In genomic region chr10:119845705-119846410, GRCm38 (mm10) we compare ENCODE assay signal across 18 mouse cellular contexts.
A peak's percentile ranks its signal among the peaks of the same experiment; 100 is the strongest.
DNase-seq lines count a peak whose midpoint lies in the region; ATAC-seq lines count a peak whose summit lies in the region.
"Had no signal": no experiment of that assay in that cellular context is flagged by ENCODE, and none has a peak within 500 bp of the region (broad histone marks: within the 10 kb centered on the region; RNA-seq: fewer than 3 reads in every experiment).

No protein-coding gene starts in this region.

- H3K9me3 ChIP-seq in hindbrain, embryonic 16.5 days (ENCODE audit: control insufficient read depth, low read length), result no peaks in the 10 kb centered on the region
- H3K9me3 ChIP-seq in hindbrain, embryonic 11.5 days (ENCODE audit: control insufficient read depth, low read length), result no peaks in the 10 kb centered on the region
- no peaks in the 10 kb centered on the region for H3K9me3 ChIP-seq in midbrain, embryonic 13.5 days
- no peaks in the 10 kb centered on the region for H3K9me3 ChIP-seq in midbrain, embryonic 10.5 days (replicated peaks)
- H3K9me3 ChIP-seq in midbrain, embryonic 16.5 days (replicated peaks; ENCODE audit: control insufficient read depth, low read length, poor library complexity, severe bottlenecking), result no peaks in the 10 kb centered on the region
- H3K9me3 ChIP-seq: embryonic facial prominence, embryonic 10.5 days; forebrain, embryonic 13.5 days; heart, embryonic 12.5 days; hindbrain, embryonic 12.5 days had no signal

- no peak overlapping the region for H3K9ac ChIP-seq in hindbrain, embryonic 16.5 days (ENCODE audit: low read depth, low read length)
- no peak overlapping the region for H3K9ac ChIP-seq in hindbrain, embryonic 11.5 days (ENCODE audit: low read depth, low read length)
- no peak overlapping the region for H3K9ac ChIP-seq in midbrain, embryonic 13.5 days (replicated peaks)
- H3K9ac ChIP-seq in midbrain, embryonic 16.5 days (ENCODE audit: low read depth, low read length), result no peak overlapping the region
- H3K9ac ChIP-seq: forebrain, embryonic 13.5 days; heart, embryonic 12.5 days; hindbrain, embryonic 12.5 days had no signal

- WGBS in hindbrain, embryonic 16.5 days, result 72% methylated on average over 11 of the region's 11 CpGs
- 78% methylated on average over 11 of the region's 11 CpGs for WGBS in hindbrain, embryonic 11.5 days
- 73% methylated on average over 11 of the region's 11 CpGs for WGBS in midbrain, embryonic 13.5 days
- 83% methylated on average over 11 of the region's 11 CpGs for WGBS in midbrain, embryonic 10.5 days
- 53% methylated on average over 11 of the region's 11 CpGs for WGBS in midbrain, embryonic 16.5 days

- no peaks in the 10 kb centered on the region for H3K36me3 ChIP-seq in hindbrain, embryonic 16.5 days (ENCODE audit: control insufficient read depth, insufficient read depth, low read length)
- no peaks in the 10 kb centered on the region for H3K36me3 ChIP-seq in hindbrain, embryonic 11.5 days (ENCODE audit: control insufficient read depth, insufficient read depth, low read length)
- no peaks in the 10 kb centered on the region; the same call in 1 of the 2 replicates for H3K36me3 ChIP-seq in midbrain, embryonic 13.5 days
- H3K36me3 ChIP-seq in midbrain, embryonic 10.5 days, result no peaks in the 10 kb centered on the region
- H3K36me3 ChIP-seq in midbrain, embryonic 16.5 days (ENCODE audit: control insufficient read depth, insufficient read depth, low read length), result no peaks in the 10 kb centered on the region
- H3K36me3 ChIP-seq: embryonic facial prominence, embryonic 10.5 days; heart, embryonic 12.5 days; hindbrain, embryonic 12.5 days had no signal

- no peaks in the 10 kb centered on the region; the same call in 1 of the 2 replicates for H3K4me1 ChIP-seq in hindbrain, embryonic 16.5 days (ENCODE audit: control insufficient read depth, insufficient read depth, low read depth, low read length)
- no peaks in the 10 kb centered on the region for H3K4me1 ChIP-seq in hindbrain, embryonic 11.5 days (replicated peaks; ENCODE audit: control insufficient read depth, insufficient read depth, low read length)
- H3K4me1 ChIP-seq in midbrain, embryonic 13.5 days (replicated peaks), result peaks cover 17% of the 10 kb centered on the region
- peaks cover 22% of the 10 kb centered on the region for H3K4me1 ChIP-seq in midbrain, embryonic 10.5 days
- H3K4me1 ChIP-seq in midbrain, embryonic 16.5 days (ENCODE audit: control insufficient read depth, insufficient read depth, low read length), result peaks cover 15% of the 10 kb centered on the region

- ATAC-seq in hindbrain, embryonic 16.5 days, result 0 out of 2 replicates have a peak, but pooled peaks have one; percentile 49
- ATAC-seq in hindbrain, embryonic 11.5 days (ENCODE audit: low FRiP score), result no peak
- peak; percentile 55; the same call in 1 of the 2 replicates for ATAC-seq in midbrain, embryonic 13.5 days
- ATAC-seq in midbrain, embryonic 16.5 days, result peak; percentile 53; the same call in 1 of the 2 replicates
- ATAC-seq: forebrain, embryonic 13.5 days; hindbrain, postnatal 0 days had no signal

- DNase-seq in hindbrain, embryonic 11.5 days (ENCODE audit: low spot score), result no peak
- DNase-seq in midbrain, embryonic 10.5 days (ENCODE audit: low spot score), result no peak
- peak; percentile 32 for DNase-seq in brain, adult 2 months (ENCODE audit: low read depth, low spot score)
- DNase-seq: adrenal gland, adult 2 months; adrenal gland, postnatal 25 days; cerebellum, adult 2 months; cerebellum, postnatal 10 days; gastrocnemius, postnatal 14 days; heart, adult 2 months; heart, postnatal 36 days had no signal

- no peak overlapping the region for H3K4me3 ChIP-seq in hindbrain, embryonic 16.5 days (ENCODE audit: low read length)
- no peak overlapping the region for H3K4me3 ChIP-seq in hindbrain, embryonic 11.5 days (ENCODE audit: low read depth, low read length)
- no peak overlapping the region for H3K4me3 ChIP-seq in midbrain, embryonic 13.5 days (replicated peaks)
- H3K4me3 ChIP-seq in midbrain, embryonic 10.5 days, result no peak overlapping the region
- no peak overlapping the region for H3K4me3 ChIP-seq in midbrain, embryonic 16.5 days (ENCODE audit: low read depth, low read length)
- H3K4me3 ChIP-seq: embryonic facial prominence, embryonic 10.5 days; forebrain, embryonic 13.5 days; heart, adult 2 months; heart, embryonic 12.5 days; hindbrain, embryonic 12.5 days had no signal

- no peak overlapping the region for H3K27ac ChIP-seq in hindbrain, embryonic 16.5 days (ENCODE audit: low read depth, low read length)
- H3K27ac ChIP-seq in hindbrain, embryonic 11.5 days (ENCODE audit: low read depth, low read length), result no peak overlapping the region
- no peak overlapping the region for H3K27ac ChIP-seq in midbrain, embryonic 13.5 days
- H3K27ac ChIP-seq in midbrain, embryonic 10.5 days (replicated peaks), result no peak overlapping the region
- no peak overlapping the region for H3K27ac ChIP-seq in midbrain, embryonic 16.5 days (ENCODE audit: low read length)
- H3K27ac ChIP-seq: embryonic facial prominence, embryonic 10.5 days; forebrain, embryonic 13.5 days; heart, adult 2 months; hindbrain, embryonic 12.5 days; hindbrain, postnatal 0 days had no signal

- H3K4me2 ChIP-seq in hindbrain, embryonic 16.5 days (ENCODE audit: low read length), result no peak overlapping the region
- no peak overlapping the region for H3K4me2 ChIP-seq in hindbrain, embryonic 11.5 days (replicated peaks; ENCODE audit: low read depth, low read length)
- no peak overlapping the region for H3K4me2 ChIP-seq in midbrain, embryonic 13.5 days (replicated peaks)
- H3K4me2 ChIP-seq in midbrain, embryonic 16.5 days (ENCODE audit: low read length), result no peak overlapping the region
- H3K4me2 ChIP-seq: forebrain, embryonic 13.5 days; heart, embryonic 12.5 days; hindbrain, embryonic 12.5 days had no signal

- H3K27me3 ChIP-seq in hindbrain, embryonic 16.5 days (replicated peaks; ENCODE audit: control insufficient read depth, insufficient read depth, low read length), result no peaks in the 10 kb centered on the region
- no peaks in the 10 kb centered on the region for H3K27me3 ChIP-seq in hindbrain, embryonic 11.5 days (ENCODE audit: control insufficient read depth, insufficient read depth, low read length)
- no peaks in the 10 kb centered on the region for H3K27me3 ChIP-seq in midbrain, embryonic 13.5 days
- no peaks in the 10 kb centered on the region for H3K27me3 ChIP-seq in midbrain, embryonic 10.5 days (ENCODE audit: low read depth, poor library complexity, severe bottlenecking)
- no peaks in the 10 kb centered on the region for H3K27me3 ChIP-seq in midbrain, embryonic 16.5 days (ENCODE audit: control insufficient read depth, insufficient read depth, low read depth, low read length)
- H3K27me3 ChIP-seq: forebrain, embryonic 13.5 days; heart, embryonic 12.5 days; hindbrain, embryonic 12.5 days had no signal
